In genomic region chr14:59440558-59441471, GRCm38 (mm10) we compare ENCODE assay signal across 1 mouse cellular context.
TF ChIP-seq lines count a peak whose summit lies in the region.

Setdb2 (minus strand) TSS chr14:59440884.
Cab39l (plus strand) TSS chr14:59440972.

TF ChIP-seq in CH12.LX, 34 proteins besides CTCF, POLR2A, EP300 and RAD21 (continued from another document):
- TF ChIP-seq ELF1 (IDR thresholded peaks at IDR 0.05; ENCODE audit: low read depth, low read length): peak; percentile 80
- TF ChIP-seq TBP (conservative IDR thresholded peaks at IDR 0.05; ENCODE audit: low read depth, low read length): peak; percentile 76; the same call in 1 of the 2 replicates
- TF ChIP-seq IRF4 (IDR thresholded peaks at IDR 0.05; ENCODE audit: low read depth, low read length): peak; percentile 31; the same call in 1 of the 2 replicates
- 0 out of 2 replicates have a peak, but pooled peaks have one; percentile 51 for TF ChIP-seq E2F4 (IDR thresholded peaks at IDR 0.05; ENCODE audit: insufficient replicate concordance, low read depth, low read length)
- TF ChIP-seq BHLHE40 (IDR thresholded peaks at IDR 0.05; ENCODE audit: low read depth, low read length): no peak
- TF ChIP-seq NRF1 (IDR thresholded peaks at IDR 0.05; ENCODE audit: low read depth, low read length): 0 out of 2 replicates have a peak, but pooled peaks have one; percentile 24
- TF ChIP-seq MXI1 (IDR thresholded peaks at IDR 0.05; ENCODE audit: low read depth, low read length): peak; percentile 79
- peak; percentile 70; the same call in 1 of the 2 replicates for TF ChIP-seq KAT2A (IDR thresholded peaks at IDR 0.05; ENCODE audit: insufficient replicate concordance, low read length)
- TF ChIP-seq TCF12 (IDR thresholded peaks at IDR 0.05; ENCODE audit: low read depth, low read length): peak; percentile 78
- TF ChIP-seq UBTF (IDR thresholded peaks at IDR 0.05; ENCODE audit: low read depth, low read length): peak; percentile 67; the same call in 1 of the 2 replicates
- peak; percentile 22; the same call in 1 of the 2 replicates for TF ChIP-seq MEF2A (IDR thresholded peaks at IDR 0.05; ENCODE audit: borderline replicate concordance, low read depth, low read length)
- no peak; the same call in 1 of the 2 replicates for TF ChIP-seq MAX (IDR thresholded peaks at IDR 0.05; ENCODE audit: low read length)
- TF ChIP-seq MAZ (IDR thresholded peaks at IDR 0.05; ENCODE audit: low read depth, low read length): no peak
- TF ChIP-seq NELFE (IDR thresholded peaks at IDR 0.05; ENCODE audit: low read depth, low read length): peak; percentile 91; the same call in 1 of the 2 replicates
- TF ChIP-seq CHD2 (IDR thresholded peaks at IDR 0.05; ENCODE audit: low read length): peak; percentile 98
- peak; percentile 73 for TF ChIP-seq HCFC1 (IDR thresholded peaks at IDR 0.05; ENCODE audit: low read depth, low read length)
- TF ChIP-seq SMC3 (IDR thresholded peaks at IDR 0.05; ENCODE audit: low read depth, low read length): peak; percentile 22
